Mouse (Mus musculus): ENCODE measurements around the gene Bri3bp. TPM values are rescaled to one million over a fixed set of nuclear protein-coding genes. Genes with fewer than 3 reads are reported as not detected.
"Not testable (repeated sequence)": the region's sequence is repeated elsewhere in the genome, so short reads cannot be mapped to it uniquely, and the experiment has no call there.

Gene Bri3bp
- total RNA-seq, 2 experiments from 2014 or later: 2.6 to 3.2 TPM

- DNase-seq (ENCODE audit: low spot score): peak; percentile 81
These were observed 32.5 kb upstream of the Bri3bp start for GRCm38 (mm10) chr5:125408842-125409241.

DNA sequence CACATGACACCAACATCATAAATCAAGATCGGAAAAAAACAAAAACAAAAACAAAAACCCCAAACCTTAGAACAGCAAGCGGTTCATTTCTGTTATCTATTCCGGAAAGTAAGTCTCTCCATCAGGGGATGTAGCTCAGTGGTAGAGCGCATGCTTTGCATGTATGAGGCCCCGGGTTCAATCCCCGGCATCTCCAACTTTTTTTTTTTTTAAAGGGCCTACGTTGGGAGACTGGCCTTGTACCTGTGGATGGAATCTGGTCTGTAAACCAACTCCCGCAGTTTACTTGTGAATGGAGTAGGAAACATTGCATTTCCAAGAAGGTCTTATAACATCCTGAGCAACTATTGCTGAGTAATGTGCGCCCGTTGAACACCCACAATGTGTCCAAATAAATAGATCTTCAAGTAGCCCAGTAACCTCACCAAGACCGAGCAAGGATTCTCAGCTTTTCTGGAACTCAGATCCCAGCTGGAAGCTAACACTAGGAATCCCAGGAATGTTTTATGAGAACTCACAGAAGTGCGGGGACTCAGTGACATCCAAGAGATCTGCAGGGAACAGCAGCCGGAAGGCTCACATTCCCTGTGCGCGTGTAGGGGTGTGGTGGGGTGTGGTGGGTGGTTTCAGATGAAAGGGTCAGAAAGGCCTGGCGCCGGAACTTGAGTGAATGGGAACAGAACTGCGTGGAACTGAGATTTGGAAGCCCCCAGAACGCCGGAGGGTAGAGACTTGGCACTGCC lies 31.8 kb upstream of the Bri3bp start:
- peak; percentile 34 for DNase-seq (ENCODE audit: low spot score)

GRCm38 (mm10) chr5:125411972-125412530 lies 29.3 kb upstream of the Bri3bp start:
- DNase-seq (ENCODE audit: low spot score): peak; percentile 58

DNA sequence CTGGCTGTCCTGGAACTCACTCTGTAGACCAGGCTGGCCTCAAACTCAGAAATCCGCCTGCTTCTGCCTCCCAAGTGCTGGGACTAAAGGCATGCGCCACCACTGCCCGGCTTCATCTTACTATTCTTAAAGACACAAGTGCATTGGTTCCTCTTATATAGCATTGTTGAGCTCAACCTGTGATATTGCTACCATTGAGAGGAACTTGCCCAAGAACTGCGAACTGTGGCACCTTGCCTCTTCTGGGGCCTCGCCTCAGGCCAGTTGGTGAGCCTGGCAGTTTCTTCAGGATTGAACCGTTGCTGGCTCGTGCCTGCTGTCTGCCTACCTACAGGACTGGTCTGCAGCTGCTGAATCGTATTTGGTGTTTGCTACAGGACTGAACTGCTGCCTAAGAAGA lies 28.8 kb upstream of the Bri3bp start:
- DNase-seq (ENCODE audit: low spot score): not testable (repeated sequence)

GRCm38 (mm10) chr5:125413763-125414162 lies 27.6 kb upstream of the Bri3bp start:
- no peak for DNase-seq (ENCODE audit: low spot score)

GRCm38 (mm10) chr5:125416183-125416582 lies 25.2 kb upstream of the Bri3bp start:
- no peak for DNase-seq (ENCODE audit: low spot score)

GRCm38 (mm10) chr5:125418636-125419035 lies 22.7 kb upstream of the Bri3bp start:
- no peak for DNase-seq (ENCODE audit: low spot score)

DNA sequence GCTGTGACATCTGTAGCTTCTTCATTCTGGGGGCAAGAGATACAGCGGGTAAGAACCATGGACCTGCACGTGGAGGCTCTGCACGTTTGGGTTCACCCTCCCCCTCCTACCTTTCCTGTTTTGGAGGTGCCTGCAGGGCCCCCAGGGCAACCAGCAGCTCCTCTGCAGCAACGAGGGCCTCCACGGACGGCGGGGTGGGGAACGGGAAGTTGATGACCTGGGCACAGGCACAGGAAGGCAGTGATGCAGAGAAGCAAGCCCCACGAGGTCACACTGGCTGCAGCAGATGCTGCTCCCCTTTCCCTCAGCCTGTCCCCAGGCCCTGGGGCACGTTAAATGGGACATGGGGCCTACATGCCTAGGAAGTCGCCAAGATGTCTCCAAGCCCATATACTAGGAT lies 22.2 kb upstream of the Bri3bp start:
- DNase-seq (ENCODE audit: low spot score): no peak

DNA sequence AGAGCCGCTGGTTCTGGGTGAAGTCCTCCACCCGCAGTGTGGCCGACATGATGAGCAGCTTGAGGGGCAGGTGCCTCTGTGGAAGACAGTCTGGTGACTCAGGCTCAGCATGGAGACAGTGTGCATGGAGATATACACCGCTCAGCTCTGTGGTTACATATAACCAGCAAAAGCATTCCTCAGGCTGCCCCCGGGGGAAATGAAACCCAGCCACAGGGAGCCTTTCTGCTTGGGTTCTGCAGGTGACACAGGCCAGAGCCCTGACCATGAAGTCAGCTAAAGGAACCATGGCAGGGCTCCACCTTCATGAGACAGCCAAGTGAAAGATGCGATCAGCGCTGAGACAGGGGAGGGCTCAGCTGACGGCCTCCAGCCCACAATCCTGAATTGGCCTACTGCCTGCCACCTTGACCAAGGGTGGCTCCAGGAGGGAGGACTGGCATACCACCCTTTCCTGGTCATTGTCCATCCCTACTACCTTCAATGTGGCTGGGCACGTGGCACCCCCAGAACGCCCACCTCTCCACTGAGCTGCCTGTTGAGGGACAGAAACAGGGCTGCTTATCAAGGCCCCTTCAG lies 15.6 kb upstream of the Bri3bp start:
- no peak for DNase-seq (ENCODE audit: low spot score)

DNA sequence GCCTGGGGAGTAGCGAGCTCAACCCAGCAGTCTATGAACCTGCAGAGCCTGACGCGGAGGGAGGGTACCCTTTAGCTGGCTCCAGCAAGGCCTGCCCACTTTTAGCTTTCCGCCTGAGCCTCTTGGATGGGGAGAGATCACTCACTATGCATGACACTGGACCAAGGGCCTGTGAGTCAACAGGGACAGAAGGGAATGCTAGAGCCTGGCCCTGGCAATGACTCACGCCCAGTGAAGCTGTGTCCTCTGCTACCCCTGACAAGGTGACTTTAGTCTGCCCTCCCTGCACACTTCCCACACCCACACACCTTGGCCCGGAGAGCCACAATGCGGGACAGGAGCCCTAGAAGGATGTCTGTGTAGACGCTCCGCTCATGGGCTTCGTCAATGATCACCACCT lies 15.0 kb upstream of the Bri3bp start:
- DNase-seq (ENCODE audit: low spot score): no peak

- DNase-seq (ENCODE audit: low spot score): not testable (repeated sequence)
These were observed 9.0 kb upstream of the Bri3bp start for GRCm38 (mm10) chr5:125432324-125432723.

GRCm38 (mm10) chr5:125433793-125434337 lies 7.5 kb upstream of the Bri3bp start, which contains the start of gene Dhx37:
TSS of gene Dhx37 (minus strand) at chr5:125434121.
- DNase-seq (ENCODE audit: low spot score): peak; percentile 93

- DNase-seq (ENCODE audit: low spot score): not testable (repeated sequence)
These were observed 7.0 kb upstream of the Bri3bp start for GRCm38 (mm10) chr5:125434347-125434746.

DNA sequence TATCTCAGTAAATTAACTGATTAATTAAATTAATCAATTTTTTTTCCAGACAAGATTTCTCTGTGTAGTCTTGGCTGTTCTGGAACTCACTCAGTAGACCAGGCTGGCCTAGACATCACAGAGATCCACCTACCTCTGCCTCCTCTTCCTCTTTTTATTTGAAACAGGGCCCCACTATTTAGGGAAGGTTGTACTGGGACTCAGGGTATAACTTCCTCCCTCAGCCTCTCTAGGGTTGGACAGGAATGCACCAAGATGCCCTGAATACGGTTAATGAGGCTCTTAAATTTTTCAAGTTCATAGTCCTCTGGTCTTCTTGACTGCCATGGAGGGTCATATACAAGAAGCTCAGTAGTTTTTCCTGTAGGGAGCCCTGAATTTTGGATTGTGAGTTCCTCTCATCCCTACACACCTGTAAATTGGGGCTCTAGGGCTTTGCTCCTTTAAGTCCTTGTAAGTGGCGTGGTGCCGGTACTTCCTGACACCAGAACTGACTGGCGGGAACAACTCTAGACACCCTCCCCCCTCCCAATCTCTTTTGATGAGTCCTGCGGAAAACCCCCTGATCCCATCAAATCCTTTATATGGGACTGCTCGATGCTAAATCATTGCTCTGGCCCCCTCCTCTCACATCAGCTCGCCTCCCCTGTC lies 660 bp upstream of the Bri3bp start:
- no peak for DNase-seq (ENCODE audit: low spot score)

- no peak for DNase-seq (ENCODE audit: low spot score)
These were observed 998 bp downstream of the Bri3bp start for GRCm38 (mm10) chr5:125442136-125442995.

DNA sequence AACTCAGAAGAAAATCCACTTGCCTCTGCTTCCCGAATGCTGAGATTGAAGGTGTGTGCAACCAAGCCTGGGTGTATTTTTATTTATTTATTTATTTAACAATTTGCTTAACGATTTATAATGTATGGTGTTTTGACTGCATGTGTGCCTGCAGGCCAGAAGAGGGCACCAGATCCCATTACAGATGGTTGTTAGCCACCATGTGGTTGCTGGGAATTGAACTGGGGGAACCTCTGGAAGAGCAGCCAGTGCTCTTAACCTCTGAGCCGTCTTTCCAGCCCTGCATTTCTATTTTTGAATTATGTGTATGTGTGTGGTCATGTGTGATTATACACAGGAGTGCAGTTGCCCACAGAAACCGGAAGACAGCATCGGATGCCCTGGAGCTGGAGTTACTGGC lies 2.0 kb downstream of the Bri3bp start:
- DNase-seq (ENCODE audit: low spot score): no peak

DNA sequence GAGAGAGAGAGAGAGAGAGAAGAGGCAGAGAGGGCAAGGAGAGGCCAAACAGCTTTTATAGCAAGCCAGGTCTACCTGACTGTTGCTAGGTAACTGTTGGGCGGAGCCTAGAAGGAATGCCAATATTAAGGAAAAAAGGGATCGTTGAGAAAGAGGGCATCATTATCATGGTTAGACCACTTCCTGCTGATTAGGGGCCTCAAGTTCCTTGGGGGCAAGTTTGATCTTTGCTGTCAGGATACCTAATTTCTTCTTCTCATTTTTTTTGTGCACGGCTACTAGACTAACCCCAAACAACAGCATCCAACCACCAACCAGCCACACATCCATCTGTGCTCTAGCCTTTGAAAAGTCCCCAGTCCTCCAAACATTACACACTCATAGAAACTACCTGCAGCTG lies 2.5 kb downstream of the Bri3bp start:
- DNase-seq (ENCODE audit: low spot score): no peak

GRCm38 (mm10) chr5:125444554-125444953 lies 3.2 kb downstream of the Bri3bp start:
- no peak for DNase-seq (ENCODE audit: low spot score)

DNA sequence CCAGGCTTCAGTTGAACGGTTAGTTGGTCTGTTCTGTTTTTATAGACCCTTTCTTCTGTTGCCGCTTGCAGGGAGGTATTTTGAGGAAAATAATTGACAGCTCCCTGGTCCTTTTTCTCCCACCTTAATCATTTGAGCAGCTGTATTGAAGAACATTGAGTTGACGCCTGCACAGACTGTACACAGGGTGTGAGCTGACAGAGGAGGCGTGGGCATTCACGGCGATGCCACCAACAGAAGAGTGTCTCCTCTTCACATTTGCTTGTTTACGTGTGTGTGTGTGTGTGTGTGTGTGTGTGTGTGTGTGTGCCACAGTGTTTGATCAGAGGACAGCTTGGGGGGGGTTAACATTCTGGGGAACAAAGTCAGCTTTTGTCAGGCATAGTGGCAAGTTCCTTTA lies 5.0 kb downstream of the Bri3bp start:
- DNase-seq (ENCODE audit: low spot score): no peak

- no peak for DNase-seq (ENCODE audit: low spot score)
These were observed 6.7 kb downstream of the Bri3bp start for GRCm38 (mm10) chr5:125448026-125448425.

DNA sequence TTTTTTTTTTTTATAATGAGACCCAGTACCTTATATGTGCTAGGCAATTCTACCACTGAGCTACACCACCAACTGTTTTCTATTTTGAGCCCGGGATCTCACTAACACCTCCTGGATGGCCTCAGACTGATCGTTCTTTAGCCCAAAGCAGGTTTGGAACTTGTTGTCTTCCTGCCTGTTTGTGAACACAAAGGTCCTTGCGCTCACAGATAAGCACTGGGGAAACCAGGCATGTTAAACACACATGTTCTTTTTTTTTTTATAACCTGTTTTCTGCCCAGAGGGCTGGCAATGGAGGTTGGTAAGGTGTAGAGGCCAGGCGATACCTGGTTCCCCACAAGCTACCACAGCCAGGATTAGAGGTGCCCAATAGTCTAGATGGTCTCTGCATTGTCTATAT lies 7.3 kb downstream of the Bri3bp start:
- no peak for DNase-seq (ENCODE audit: low spot score)
